Mouse (Mus musculus): ENCODE measurements at regions not wholly inside any gene's neighbourhood (a gene's known extent, or its start where the extent isn't known, plus 50 kb on each side); places are given as distances from the start of the nearest gene placed in this dataset.

DNA sequence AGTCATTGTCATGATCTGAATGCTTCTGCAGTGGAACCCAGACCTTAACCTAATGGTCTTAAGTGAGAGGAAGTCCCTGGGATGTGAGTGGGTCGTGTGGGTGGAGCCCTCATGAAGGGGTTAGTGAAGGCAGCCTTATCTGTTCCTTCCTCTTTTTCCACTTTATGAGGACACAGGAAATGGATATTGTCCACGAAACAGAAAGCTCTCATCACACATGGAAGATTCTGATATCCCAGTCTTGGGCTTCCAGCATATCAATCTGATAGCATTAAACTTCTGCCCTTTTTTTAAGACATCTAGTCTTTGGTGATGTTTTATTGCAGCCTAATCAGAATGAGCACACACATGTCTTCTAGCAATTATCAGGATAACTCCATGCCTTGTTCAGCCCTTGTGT, 164.0 kb downstream of the Mex3b start:
- no peak for DNase-seq

DNA sequence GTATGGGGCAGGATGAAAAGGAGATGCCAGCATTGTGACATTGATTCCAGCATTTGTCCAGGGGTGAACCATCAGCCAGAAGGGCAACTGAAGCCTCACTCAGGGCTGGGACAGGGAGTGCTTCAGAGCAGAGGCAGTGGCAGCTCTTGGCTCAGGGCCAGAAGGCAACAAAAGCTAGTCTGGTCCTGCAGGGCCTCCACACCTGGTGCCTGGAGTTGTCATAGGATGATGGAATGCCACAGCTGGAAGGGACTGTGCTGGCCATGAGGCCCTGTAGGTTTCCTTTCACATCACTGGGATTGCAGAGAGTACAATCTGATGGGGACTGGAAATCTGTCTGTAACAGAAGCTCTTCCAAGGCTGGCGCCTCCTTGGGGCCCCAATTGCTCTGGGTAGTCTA, 164.9 kb downstream of the Mex3b start:
- DNase-seq, result peak in 1 of 2 experiments; percentile 17

DNA sequence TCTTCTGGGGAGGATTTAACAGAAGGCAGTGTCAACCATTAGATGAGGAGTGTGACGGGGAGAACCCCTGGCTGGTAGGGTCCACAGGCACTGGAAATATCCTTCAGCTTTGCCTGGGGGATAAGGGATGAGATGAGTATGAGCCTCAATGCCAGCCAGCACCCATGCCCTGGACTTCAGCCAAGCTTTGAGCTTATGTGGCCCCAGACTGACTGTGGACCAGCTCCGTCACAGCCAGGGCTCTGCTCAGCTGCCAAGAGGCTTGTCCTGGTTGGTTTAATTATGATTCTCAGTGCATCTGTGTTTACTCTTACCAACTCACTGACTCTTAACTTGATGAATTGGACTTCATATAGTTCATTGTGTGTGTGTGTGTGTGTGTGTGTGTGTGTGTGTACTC, 165.8 kb downstream of the Mex3b start:
- peak; percentile 8 for DNase-seq

DNA sequence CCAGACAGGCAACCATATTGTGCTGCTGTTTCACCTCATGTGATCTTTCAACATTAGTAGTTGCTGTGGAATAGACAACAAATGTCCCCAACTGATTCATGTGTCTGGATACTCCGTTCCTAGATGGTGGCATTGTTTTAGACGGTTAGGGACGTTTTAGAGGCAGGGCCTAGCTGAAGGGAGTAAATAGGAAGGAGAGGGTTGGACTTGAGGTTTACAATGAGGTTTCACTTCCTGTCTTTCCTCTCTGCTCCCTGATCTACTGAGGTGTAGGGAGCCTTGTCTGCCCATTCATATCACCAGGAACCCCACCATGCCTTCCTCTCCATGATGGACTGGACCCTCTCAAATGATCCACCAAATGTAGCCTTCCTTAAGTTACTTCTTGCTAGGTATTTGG, 168.1 kb downstream of the Mex3b start:
- no peak for DNase-seq

DNA sequence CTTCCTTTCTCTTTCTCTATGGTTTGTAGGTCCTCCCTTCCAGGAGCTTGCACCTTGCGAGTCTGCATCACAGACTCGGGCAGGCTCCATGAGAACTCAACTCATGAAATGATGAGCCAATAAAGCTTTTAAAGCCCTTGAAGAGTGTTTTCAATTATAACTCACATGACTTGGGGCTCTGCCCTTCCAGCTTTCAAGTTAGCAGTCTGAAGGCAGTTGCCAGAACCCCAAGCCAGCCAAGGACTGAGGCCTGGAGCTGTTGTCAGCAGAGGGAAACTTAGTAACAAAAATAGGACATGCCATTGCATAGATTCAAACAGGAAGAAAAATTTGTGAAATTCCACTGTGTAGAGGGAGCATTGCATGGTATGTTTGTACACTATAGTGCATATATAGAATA, 169.3 kb downstream of the Mex3b start:
- DNase-seq, result no peak

DNA sequence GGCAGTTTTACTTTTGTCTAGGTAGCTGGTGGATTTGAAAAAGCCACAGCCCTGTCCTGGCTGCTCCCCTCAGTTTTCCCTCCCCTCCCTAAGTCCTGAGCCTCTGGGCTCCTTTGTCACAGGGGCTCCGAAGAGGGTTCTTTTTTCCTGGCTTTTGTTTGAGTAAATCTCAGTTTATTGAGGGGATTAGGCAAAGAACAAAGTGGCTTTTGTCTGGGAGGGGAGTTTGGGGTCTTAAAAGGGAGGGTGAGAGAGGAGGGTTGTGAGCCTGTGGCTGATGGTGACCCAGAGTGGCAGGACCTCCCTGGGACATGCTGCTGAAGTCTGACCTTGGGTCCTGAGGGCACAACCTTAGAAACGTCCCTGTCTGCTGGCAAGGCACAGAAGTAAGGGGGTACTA, 170.0 kb downstream of the Mex3b start:
- no peak for DNase-seq

DNA sequence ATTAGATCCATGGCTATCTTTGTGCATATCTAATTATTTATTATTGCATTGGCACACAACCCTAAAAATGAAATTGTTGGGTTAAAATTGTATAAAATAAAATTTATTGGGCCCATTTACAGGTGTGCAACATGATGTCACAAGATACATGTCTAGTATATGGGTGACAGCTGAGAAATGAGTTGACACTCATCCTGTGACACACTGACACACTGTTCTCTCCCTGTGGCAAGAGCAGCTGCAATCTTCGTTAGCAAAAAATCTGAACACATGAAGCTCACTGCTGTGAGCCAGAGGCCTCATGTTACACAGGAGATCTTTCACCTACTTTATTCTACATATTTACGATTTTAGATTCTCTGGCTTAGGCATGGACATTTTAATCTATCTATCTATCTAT, 170.6 kb downstream of the Mex3b start:
- no peak for DNase-seq

DNA sequence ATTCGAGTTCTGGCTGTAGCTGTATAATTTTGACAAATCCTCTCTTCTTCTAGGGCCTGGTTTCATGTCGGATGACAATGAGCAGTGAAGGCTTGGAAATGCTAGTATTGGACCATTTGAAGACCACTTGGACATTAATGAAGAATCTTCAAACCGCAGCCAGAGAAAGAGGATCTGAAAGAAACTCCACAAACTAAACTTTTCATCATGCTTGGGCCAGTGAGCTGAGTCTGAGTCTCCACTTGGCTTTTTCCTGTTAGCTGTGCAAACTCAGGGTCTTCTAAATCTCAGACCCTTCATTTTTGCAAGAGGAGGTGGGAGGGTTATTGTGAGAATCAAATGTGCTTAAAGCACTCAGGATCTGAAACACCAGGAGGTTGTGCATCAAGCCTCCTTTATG, 176.6 kb downstream of the Mex3b start:
- no peak for DNase-seq

DNA sequence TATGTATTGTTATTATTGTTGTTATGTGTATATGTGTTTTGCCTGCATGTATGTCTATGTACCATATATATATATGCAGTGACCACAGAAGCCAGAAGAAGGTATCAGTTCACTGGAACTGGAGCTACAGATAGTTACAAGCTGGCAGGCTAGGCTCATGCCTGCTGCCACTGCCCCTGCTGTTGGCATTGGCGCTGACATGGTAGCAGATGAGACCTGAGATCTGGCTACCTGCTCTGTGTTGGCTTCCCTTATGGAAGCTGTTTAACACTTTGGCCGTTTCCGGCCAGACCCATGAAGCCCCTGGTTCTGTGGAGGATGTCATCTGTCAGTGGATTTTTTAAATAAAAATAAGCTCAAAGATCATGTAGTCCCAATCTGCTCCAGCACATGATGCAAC, 178.1 kb downstream of the Mex3b start:
- no peak for DNase-seq

DNA sequence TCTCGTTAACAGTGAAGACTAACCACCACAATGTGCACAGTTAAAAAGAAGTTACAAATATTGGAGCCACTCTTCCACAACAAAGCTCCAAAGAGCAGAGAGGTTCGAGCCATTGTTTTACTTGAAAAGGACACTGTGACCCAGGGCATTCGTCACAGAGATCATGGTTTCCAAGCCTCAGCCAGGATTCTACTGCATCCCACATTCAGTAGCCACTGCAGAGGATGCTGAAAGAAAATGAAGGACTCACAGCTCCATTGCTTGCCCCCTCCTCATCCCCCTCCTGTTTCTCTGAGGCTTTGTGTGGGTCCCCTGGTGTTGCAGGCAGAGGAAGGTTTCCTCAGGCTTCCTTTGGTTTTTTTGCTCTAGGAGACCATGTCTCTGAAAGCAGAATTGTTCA, 182.9 kb downstream of the Mex3b start:
- DNase-seq, result no peak

DNA sequence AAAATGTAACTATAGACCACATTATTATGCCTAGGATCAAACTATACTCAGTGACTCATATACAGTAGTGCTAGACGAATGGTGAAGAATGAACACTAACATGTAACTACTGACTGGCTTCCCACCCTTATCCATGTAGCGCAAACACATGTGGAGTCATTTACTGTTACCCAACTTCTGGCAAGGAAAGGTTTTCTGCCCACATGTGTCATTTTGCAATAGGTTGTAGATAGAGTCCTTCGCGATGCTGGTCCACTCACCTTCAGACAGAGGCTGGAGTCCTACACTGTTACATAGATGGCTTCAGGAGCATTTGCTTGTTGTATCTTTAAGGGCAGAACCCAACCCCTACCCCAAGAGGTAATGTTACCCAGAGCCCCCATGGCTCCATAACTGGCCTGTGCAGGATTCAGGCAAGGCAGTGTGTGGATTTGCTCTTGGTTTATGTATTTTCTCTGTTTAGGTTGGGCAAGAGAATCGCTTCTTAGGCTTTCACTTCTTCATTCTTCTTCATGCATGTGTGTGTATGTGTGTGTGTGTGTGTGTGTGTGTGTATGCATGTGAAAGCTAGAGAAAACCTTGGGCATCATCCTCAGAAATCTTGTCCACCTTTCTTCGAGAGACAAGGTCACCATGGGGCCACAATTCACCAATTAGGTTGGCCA, 183.8 kb downstream of the Mex3b start:
- no peak for DNase-seq

DNA sequence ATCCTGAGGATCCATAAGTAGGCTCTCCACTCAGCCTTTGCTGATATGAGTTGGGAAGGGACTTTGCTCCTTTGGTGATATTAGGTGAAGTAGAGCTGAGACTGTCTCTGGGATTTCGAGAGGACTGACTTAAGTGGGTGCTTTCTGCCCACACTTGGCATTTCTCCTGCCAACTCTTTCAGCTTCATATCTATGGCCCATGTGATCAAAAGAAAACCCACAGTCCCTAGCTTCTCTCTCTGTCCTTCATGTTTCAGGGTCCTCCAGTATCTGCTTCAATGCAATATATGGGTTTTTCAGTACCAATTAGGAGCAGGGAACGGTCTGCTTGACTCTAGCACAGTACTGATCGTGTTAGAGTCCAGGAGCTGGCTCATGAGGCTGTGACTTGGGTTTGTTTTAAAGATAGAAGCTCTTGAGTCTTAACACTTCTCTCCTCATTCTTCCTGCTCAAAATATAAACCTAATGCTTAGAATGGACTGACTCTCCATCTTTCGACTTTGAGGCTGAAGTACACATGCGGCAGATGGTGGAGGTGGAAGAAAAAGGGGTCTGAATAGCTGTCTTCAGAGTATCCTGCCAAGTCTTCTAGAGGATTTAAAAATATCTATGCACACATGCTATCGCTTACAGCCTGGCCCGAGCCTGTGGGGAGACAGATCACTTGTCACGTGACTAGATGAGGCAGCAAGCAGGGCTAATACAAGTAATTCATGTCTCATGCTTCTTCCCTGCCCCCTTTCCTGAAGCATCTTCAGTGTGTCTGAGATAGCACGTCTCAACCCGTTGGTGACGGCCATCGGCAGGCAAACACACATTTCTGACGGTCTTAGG, 189.2 kb downstream of the Mex3b start:
- DNase-seq, result no peak

DNA sequence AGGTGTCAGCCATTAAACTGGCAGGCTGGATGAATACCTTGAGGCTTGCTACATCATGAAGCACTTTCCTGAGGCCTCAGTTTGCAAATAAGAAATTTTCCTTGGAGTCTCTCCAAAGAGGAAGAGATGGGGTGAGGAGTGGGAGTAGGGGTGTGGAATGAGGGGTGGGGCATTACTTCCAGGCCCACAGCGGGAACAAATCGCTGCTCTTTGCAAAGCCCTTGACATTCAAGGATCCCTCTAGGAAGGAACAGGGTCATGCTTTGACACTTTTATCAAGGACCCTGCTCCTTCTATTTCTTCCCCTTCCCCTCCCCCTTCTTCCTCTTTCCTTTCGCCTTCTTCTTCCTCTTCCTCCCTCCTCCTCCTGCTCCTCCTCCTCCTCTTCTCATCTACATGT, 193.2 kb downstream of the Mex3b start:
- DNase-seq, result no peak

DNA sequence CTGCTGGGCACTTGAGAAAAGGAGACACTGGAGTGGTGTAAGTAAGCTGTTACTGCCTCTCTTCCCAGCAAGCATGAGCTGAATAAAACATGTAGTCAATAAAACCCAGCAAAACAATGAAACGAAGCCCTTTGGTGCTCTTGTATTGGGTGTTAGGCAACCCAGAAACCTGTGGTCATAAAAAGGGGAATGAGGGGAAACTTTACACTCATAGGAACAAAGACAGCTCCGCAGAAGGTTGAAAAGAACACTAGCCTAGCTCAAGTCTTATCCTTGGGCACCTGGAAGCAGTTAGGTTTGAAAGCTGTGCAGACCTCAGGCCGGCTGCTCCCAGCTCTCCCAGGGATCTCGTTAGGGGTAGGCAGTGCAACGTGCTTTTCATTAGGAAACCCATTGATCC, 193.6 kb downstream of the Mex3b start:
- no peak for DNase-seq

DNA sequence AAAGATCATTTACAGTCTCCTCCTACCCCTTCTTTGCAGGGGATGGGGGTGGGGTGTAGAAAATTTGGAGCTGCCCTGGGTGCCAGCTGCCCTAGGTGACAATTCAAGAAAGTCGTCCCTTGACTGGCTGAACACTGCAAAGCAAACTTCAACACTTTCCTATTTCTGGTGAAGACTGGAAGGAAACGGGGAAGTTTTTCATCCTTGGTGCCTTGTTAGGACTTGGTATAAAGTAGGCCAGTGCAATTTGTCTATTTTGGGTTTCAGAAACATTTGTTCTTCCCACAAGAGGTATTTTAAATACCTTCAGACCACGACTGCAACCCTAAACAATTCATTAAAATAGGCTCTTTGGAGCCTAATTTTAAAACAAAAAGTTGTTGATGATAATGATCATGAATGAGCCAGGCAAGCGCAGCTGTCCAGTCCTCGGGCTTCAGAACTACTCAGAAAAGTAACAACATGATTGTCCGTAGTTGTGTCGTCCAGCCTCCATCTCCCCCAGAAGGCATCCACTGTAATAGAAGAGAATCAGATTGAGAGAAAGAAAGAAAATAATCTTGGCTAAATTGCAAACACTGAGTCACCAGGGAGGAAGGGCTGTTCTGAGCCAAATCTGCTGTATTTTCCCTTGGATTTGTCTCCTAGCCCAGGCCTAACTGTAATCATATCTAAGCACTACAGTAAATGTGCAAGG, 194.2 kb downstream of the Mex3b start:
- DNase-seq, result no peak

DNA sequence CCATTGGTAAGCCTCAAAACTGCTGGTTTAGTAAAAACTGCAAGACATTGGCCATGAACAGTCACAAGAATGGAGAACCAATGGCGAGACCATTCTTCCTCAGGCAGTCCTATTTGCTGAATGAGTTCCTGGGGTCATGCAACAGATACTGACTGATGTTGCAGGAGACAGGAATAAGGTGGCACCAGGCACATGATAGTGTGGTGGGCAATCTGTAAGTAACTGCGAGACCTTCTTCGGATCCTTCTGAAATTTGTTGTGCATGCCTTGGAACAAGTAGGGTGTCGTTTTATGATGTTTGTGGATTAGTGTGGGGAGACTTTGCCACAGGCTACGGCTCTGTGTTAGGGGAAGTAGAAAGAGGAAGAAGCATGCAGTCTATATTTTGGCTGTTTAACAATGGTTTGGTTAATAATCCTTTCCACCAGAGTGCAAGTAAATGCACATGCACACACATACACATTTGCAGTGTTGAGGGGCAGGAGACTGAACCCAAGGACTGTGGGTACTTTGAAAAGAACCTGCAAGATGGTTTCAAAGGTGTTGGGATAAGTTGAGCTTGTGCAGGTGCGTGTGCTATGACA, 194.9 kb downstream of the Mex3b start:
- no peak for DNase-seq

DNA sequence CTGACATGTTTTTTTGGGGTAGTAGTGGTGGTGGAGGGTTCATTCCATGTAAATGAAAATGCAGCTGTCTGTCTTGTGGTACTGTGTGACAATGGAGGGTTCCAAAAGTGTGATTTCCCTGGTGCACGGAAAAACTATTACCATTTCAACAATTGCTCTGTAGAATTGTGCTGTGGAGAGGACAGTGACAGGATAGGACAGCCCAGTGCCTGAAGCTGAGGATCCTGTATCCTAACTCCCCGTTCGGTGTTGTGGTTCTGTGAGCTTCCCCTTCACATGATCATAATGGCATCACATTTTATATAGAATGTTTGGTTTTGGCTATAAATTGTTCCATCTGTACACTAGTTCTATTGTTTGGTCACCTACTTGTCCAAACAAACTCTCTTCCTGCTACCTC, 196.4 kb downstream of the Mex3b start:
- no peak for DNase-seq

DNA sequence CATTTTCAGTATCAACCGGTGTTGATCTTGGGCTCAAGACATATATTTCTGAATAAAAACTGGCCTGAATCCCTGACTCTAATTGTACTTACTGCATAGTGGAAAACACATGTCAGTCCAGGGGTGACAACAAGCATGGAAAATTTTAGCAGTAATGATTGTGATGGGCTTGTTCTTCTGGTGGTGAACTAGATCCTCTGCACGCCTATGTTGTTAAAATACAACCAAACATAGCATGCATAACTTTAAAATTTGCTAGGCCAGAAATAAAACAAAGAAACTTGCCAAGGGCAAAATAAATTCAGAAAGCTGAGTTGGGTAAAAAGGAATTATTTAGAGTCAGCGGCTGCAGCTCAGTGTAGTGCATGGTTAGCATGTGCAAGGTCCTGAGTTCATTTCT, 198.2 kb downstream of the Mex3b start:
- no peak for DNase-seq

DNA sequence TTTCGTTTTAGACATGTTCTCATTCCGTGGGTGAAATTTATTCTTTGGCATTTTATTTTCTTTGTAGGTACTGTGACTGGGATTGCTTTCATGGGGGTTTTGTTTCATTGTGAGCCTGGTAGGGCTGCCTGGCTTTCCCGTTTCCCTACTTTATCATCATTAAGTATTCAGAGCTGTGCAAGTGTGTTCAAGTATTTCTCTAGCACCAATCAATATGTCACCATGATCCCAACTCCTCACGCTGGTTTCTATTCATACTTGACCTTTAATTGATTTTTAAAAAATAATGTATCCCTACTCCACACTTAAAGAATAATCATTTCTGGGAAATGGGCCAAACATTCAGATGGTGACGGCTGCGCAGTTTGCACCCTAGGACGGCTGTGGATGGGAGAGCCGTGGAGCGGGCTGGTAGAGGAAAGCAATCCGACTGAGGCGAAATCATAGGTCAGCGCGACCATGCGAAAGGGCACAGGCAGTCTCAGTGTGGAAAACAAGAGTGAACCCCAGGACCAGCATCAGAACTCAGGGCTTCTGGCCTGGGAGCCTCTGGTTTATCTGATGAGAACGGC, 207.4 kb downstream of the Mex3b start:
- DNase-seq, result no peak

DNA sequence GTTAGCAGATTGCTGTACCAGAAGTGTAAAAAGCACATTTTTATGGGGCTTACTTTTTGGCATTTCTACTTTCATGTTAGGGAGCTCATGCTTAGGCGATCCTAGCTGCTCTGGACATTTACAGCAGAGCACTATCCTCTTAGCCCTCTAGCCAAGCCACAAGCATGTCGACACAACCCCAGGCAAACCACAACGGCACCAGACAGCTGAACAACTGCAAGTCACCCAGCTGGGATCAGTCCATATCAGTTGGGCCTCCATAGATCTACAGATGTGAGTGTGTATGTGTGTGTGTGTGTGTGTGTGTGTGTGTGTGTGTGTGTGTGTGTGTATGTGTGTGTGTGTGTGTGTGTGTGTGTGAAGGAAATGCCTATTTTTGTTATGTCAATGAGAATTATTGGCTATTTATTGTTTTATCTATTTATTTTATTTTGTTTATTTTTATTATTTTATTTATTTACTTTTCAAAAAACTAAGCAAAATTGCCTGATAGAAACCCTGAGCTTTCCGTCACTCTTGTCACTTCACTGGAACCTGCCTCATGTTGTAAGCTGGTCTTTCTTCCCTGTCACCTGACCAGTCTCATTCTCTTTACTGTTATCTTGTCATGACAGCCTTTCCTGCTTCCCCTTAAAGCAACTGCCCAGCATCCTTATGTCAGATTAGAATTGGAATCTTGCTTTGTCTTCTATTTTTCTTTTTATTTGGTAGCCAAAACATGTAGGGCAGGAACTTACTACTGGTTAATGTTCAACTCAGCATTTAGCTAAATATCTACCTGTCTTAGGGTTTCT, 208.2 kb downstream of the Mex3b start:
- DNase-seq, result no peak

DNA sequence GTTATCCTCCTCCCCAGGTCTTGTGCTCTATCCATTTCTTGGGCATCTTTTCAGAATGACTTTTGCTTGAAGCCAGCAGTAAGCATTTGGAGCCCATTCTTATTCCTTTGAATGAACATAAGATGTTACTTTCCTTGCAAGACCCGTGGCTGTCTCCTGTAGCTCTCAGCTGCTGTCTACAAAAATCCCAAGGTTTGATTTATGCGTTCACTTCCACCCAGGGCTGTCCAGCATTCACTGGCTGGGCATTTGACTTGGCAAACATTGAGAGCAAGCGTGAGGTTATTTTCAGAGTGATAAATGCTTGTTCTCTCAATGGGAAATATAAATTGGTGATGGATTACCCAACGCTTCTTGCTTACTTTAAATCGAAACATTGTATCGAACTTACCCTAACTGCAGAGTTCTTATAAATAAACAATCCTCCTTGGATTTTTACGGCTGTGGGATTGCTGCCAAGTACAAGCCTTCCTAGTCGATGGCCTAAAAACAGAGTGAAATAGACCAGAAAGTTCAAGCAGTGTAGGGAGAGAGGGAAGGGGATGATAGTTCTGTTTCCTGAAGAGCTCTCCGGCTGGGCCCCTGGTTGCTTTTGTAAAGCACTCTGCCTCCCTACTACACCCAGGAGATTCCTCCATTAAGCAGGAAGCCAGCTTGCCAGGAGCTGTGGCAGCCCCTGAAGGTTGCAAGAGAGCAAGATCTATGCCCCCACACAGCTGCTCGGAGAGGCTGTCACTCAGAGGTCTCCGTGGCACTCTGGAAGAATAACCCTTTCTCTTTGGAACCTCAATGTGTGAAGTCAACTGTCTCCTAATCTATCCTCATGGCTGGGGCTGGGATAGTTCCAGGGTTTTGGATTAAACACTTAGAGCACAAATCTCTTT, 210.1 kb downstream of the Mex3b start:
- DNase-seq, result no peak

DNA sequence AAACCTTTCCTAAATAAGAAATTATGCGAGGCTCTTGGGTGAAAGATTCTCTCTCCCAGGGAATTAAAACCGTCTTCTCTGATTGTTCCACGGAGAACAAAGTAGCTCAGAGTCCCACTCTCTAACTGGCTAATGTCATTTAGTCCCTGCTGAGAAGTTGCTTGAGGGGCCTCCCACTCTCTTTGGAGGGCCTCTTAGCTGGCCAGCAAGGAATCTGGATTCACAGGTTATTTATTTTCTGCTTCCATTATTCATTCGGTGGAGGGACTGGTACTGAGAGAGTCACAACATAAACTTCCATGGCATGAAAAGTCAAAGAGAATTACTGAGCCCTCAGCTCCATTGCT, 210.8 kb downstream of the Mex3b start:
- DNase-seq, result no peak
